Mouse (Mus musculus) heart, embryonic 16.5 days (tissue): Measurements from ENCODE around the gene Asb2. TPM values are rescaled to one million over a fixed set of nuclear protein-coding genes. Genes with fewer than 3 reads are reported as not detected.

Source experiments
- ATAC-seq: fragments of 200-750 bp; cut with Nextera tagmentation; replicated peaks from 2 replicates; pipeline ENCODE4 v1.8.0; 2017; ENCODE audit warnings: moderate number of reproducible peaks; ENCODE audit not compliant: insufficient read depth, low FRiP score; ENCODE audit errors: extremely low read depth
- H3K27ac ChIP-seq: fragments of 300-500 bp; sonication (generic); 2 replicates; pipeline ENCODE4 v1.5.1; 2014; ENCODE audit warnings: mild to moderate bottlenecking, low read length, control low read depth, moderate library complexity
- H3K27me3 ChIP-seq: fragments of 300-500 bp; sonication (generic); 2 replicates; pipeline ENCODE4 v1.6.1; 2014; ENCODE audit warnings: low read length, mixed read lengths; ENCODE audit not compliant: control insufficient read depth, insufficient read depth
- H3K36me3 ChIP-seq: fragments of 300-500 bp; sonication (generic); 2 replicates; pipeline ENCODE4 v1.6.1; 2014; ENCODE audit not compliant: control insufficient read depth, insufficient read depth
- H3K4me1 ChIP-seq: fragments of 300-500 bp; sonication (generic); 2 replicates; pipeline ENCODE4 v1.6.1; 2014; ENCODE audit warnings: low read length, mixed read lengths; ENCODE audit not compliant: control insufficient read depth, insufficient read depth
- H3K4me2 ChIP-seq: fragments of 300-500 bp; sonication (generic); 2 replicates; pipeline ENCODE4 v1.6.1; 2014; ENCODE audit warnings: low read depth, mild to moderate bottlenecking, control low read depth, low read length
- H3K4me3 ChIP-seq: fragments of 300-500 bp; sonication (generic); 2 replicates; pipeline ENCODE4 v1.5.1; 2014; ENCODE audit warnings: mild to moderate bottlenecking, control low read depth, low read length
- H3K9ac ChIP-seq: fragments of 300-500 bp; sonication (generic); 2 replicates; pipeline ENCODE4 v1.6.1; 2014; ENCODE audit warnings: low read length, control low read depth
- H3K9me3 ChIP-seq: fragments of 300-500 bp; sonication (generic); replicated peaks from 2 replicates; pipeline ENCODE4 v1.6.1; 2016; ENCODE audit warnings: low read length; ENCODE audit not compliant: control insufficient read depth
- WGBS: fragments of 180-500 bp; shearing (Covaris S2); extraction: QIAGEN DNeasy Blood & Tissue Kit; methylation state at CpG from one replicate; pipeline ENCODE4 v1.1.7; 2014; 5-methylcytosine and 5-hydroxymethylcytosine counted together
- polyA plus RNA-seq: library from polyadenylated mRNA; unstranded; fragments of >200 nt; fragmentation: Nextera tagmentation; extraction: Ambion mirVana; gene quantifications from 2 replicates; pipeline ENCODE4 v1.2.1, GENCODE M21; 2015

Asb2 gene
- polyA plus RNA-seq, 1 experiment from 2014 or later: 264 TPM

GRCm38 (mm10) chr12:103302960-103303359, 52.8 kb downstream of the Asb2 start:
- H3K9ac ChIP-seq: no peak overlapping the region
- H3K36me3 ChIP-seq: no peaks in the 10 kb centered on the region
- H3K4me2 ChIP-seq: no peak overlapping the region
- H3K27ac ChIP-seq: no peak overlapping the region
- 0 out of 2 replicates have a peak, but pooled peaks cover 2% of the 10 kb centered on the region for H3K27me3 ChIP-seq
- H3K4me1 ChIP-seq: no peaks in the 10 kb centered on the region
- WGBS: 92% methylated on average over 1 of the region's 1 CpGs
- H3K4me3 ChIP-seq: no peak overlapping the region
- ATAC-seq: no peak
- H3K9me3 ChIP-seq: no peaks in the 10 kb centered on the region; the same call in 1 of the 2 replicates

DNA sequence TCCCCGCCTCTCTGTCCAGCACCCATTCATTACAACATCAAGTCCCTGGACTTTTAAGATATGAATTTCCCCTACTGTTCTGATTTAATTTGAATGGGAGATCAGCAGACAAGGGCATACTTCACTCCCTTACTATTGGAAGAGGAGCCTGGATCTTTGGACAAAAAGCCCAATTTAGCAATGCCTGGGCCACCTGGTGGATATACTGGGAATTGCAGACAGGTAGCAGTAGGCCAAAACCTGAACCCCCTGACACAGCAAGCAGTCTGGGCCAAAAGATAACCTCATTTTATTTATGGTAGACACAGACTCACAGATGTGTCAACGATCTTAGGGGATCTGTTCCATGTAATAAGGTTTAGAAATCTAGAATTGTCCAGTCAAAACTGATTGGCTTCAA, 54.2 kb downstream of the Asb2 start:
- H3K9ac ChIP-seq: no peak overlapping the region
- no peak overlapping the region for H3K4me3 ChIP-seq
- H3K27me3 ChIP-seq: 0 out of 2 replicates have a peak, but pooled peaks cover 2% of the 10 kb centered on the region
- H3K4me2 ChIP-seq: no peak overlapping the region
- H3K27ac ChIP-seq: no peak overlapping the region
- no peaks in the 10 kb centered on the region; the same call in 1 of the 2 replicates for H3K9me3 ChIP-seq
- no peaks in the 10 kb centered on the region for H3K36me3 ChIP-seq
- no peak for ATAC-seq
- 40% methylated on average over 2 of the region's 2 CpGs for WGBS
- H3K4me1 ChIP-seq: no peaks in the 10 kb centered on the region

GRCm38 (mm10) chr12:103300493-103300892, 55.3 kb downstream of the Asb2 start:
- H3K9ac ChIP-seq: no peak overlapping the region
- no peaks in the 10 kb centered on the region for H3K4me1 ChIP-seq
- H3K4me2 ChIP-seq: no peak overlapping the region
- H3K27ac ChIP-seq: no peak overlapping the region
- 57% methylated on average over 9 of the region's 9 CpGs for WGBS
- H3K36me3 ChIP-seq: no peaks in the 10 kb centered on the region
- 0 out of 2 replicates have a peak, but pooled peaks cover 2% of the 10 kb centered on the region for H3K27me3 ChIP-seq
- H3K4me3 ChIP-seq: no peak overlapping the region
- ATAC-seq: no peak
- no peaks in the 10 kb centered on the region; the same call in 1 of the 2 replicates for H3K9me3 ChIP-seq

DNA sequence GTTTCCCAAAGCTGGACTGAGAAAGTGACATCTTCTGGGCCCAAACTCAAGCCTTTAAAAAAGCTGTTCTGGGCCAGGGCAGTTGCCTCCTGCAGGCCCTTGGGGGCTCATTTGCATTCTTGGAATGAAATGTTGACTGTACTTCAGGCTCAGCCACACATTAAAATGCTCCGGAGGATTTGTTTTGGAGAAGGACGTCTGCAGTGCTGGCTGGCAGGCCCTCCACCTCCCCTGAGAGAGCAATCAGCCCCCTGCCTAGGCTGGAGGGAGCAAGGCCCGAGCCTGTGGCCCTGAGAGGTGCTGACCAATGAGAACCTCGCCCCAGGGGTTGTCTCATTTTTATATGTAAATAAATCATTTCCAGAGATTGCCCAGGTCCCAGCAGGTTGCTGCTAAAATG, 59.5 kb downstream of the Asb2 start:
- WGBS: 28% methylated on average over 4 of the region's 4 CpGs

GRCm38 (mm10) chr12:103292366-103292765, 63.4 kb downstream of the Asb2 start:
- no peaks in the 10 kb centered on the region for H3K4me1 ChIP-seq
- H3K27ac ChIP-seq: no peak overlapping the region
- no peaks in the 10 kb centered on the region for H3K27me3 ChIP-seq
- no peak overlapping the region for H3K4me2 ChIP-seq
- no peaks in the 10 kb centered on the region for H3K36me3 ChIP-seq
- 77% methylated on average over 3 of the region's 3 CpGs for WGBS
- H3K4me3 ChIP-seq: no peak overlapping the region
- no peaks in the 10 kb centered on the region for H3K9me3 ChIP-seq
- no peak overlapping the region for H3K9ac ChIP-seq
- ATAC-seq: no peak

More for the DNA sequence above, 59.5 kb downstream of the Asb2 start:
- Histone ChIP-seq H3K4me1 (no peaks in the 10 kb centered on the region), H3K36me3 (no peaks in the 10 kb centered on the region), H3K9me3 (no peaks in the 10 kb centered on the region), H3K27me3 (0 out of 2 replicates have a peak, but pooled peaks cover 2% of the 10 kb centered on the region), H3K4me2 (no peak overlapping the region), H3K9ac (no peak overlapping the region), H3K4me3 (no peak overlapping the region), H3K27ac (no peak overlapping the region)
- ATAC-seq: no peak

DNA sequence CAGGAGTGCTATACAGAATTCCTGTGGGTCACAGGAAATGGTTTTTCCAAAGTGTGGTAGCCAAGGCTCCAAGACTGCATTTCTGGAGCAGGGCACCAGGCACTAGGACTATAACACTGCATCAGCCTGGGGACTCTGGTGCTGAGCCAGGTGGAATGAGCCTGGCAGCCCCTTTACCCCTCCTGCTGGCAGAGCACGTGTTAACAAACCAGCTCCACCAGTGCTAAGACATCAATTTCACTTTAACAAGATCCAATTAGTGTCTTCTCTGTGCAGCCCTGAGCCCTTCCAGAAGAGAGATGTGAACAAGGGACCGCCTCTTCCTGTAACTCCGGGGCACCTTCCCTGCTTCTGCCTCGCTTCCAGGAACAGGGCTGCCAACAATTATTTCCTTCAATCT, 68.5 kb downstream of the Asb2 start:
- no peaks in the 10 kb centered on the region for H3K4me1 ChIP-seq
- no peak overlapping the region for H3K4me2 ChIP-seq
- H3K4me3 ChIP-seq: no peak overlapping the region
- no peak overlapping the region for H3K27ac ChIP-seq
- no peak for ATAC-seq
- no peak overlapping the region for H3K9ac ChIP-seq
- no peaks in the 10 kb centered on the region for H3K27me3 ChIP-seq
- WGBS: 67% methylated on average over 4 of the region's 4 CpGs
- H3K36me3 ChIP-seq: no peaks in the 10 kb centered on the region
- H3K9me3 ChIP-seq: no peaks in the 10 kb centered on the region

GRCm38 (mm10) chr12:103283411-103283810, 72.4 kb downstream of the Asb2 start:
- Histone ChIP-seq H3K4me2 (no peak overlapping the region), H3K9me3 (no peaks in the 10 kb centered on the region), H3K27ac (no peak overlapping the region), H3K4me3 (no peak overlapping the region), H3K36me3 (no peaks in the 10 kb centered on the region), H3K9ac (no peak overlapping the region), H3K27me3 (no peaks in the 10 kb centered on the region), H3K4me1 (no peaks in the 10 kb centered on the region)
- 57% methylated on average over 3 of the region's 3 CpGs for WGBS
- ATAC-seq: no peak

- Histone ChIP-seq H3K4me2 (no peak overlapping the region), H3K27me3 (no peaks in the 10 kb centered on the region), H3K9ac (no peak overlapping the region), H3K36me3 (no peaks in the 10 kb centered on the region), H3K4me3 (no peak overlapping the region), H3K27ac (no peak overlapping the region), H3K4me1 (no peaks in the 10 kb centered on the region), H3K9me3 (no peaks in the 10 kb centered on the region)
- WGBS: 54% methylated on average over 6 of the region's 6 CpGs
- ATAC-seq: no peak
Measured at GRCm38 (mm10) chr12:103282936-103283335, 72.9 kb downstream of the Asb2 start.

- WGBS: 39% methylated on average over 4 of the region's 4 CpGs
- no peak overlapping the region for H3K27ac ChIP-seq
- H3K27me3 ChIP-seq: no peaks in the 10 kb centered on the region
- no peaks in the 10 kb centered on the region for H3K4me1 ChIP-seq
- no peak overlapping the region for H3K9ac ChIP-seq
- no peaks in the 10 kb centered on the region for H3K36me3 ChIP-seq
- ATAC-seq: no peak; the same call in 1 of the 2 replicates
- H3K9me3 ChIP-seq: no peaks in the 10 kb centered on the region
- no peak overlapping the region for H3K4me2 ChIP-seq
- H3K4me3 ChIP-seq: no peak overlapping the region
Measured at GRCm38 (mm10) chr12:103281912-103282311, 73.9 kb downstream of the Asb2 start.
